Mouse (Mus musculus) layer of hippocampus, adult 11-12 months (tissue): ENCODE measurements around the gene Gm11060.

ENCODE experiments used
- DNase-seq: peaks from one replicate; pipeline ENCODE4 v3.0.0; 2022; ENCODE audit warnings: low spot score

Gm11060 gene

GRCm38 (mm10) chr2:105122216-105122615, 30.4 kb downstream of the Gm11060 start:
- no peak for DNase-seq

GRCm38 (mm10) chr2:105122886-105123285, 31.1 kb downstream of the Gm11060 start:
- no peak for DNase-seq

GRCm38 (mm10) chr2:105123431-105123830, 31.6 kb downstream of the Gm11060 start:
- DNase-seq, result no peak

- no peak for DNase-seq
These were observed 32.1 kb downstream of the Gm11060 start for GRCm38 (mm10) chr2:105123881-105124280.

GRCm38 (mm10) chr2:105124391-105124790, 32.6 kb downstream of the Gm11060 start:
- no peak for DNase-seq

- no peak for DNase-seq
These were observed 33.4 kb downstream of the Gm11060 start for GRCm38 (mm10) chr2:105125205-105125604.

GRCm38 (mm10) chr2:105125641-105126040, 33.8 kb downstream of the Gm11060 start:
- DNase-seq, result no peak

GRCm38 (mm10) chr2:105126279-105126678, 34.5 kb downstream of the Gm11060 start, which contains the start of gene Wt1:
Gene Wt1, plus strand, starts transcription at chr2:105126529.
- DNase-seq, result no peak

GRCm38 (mm10) chr2:105126691-105127530, 35.1 kb downstream of the Gm11060 start:
- DNase-seq, result no peak

- no peak for DNase-seq
These were observed 36.0 kb downstream of the Gm11060 start for GRCm38 (mm10) chr2:105127531-105128480.

GRCm38 (mm10) chr2:105128564-105128963, 36.7 kb downstream of the Gm11060 start:
- no peak for DNase-seq

GRCm38 (mm10) chr2:105130351-105131060, 38.7 kb downstream of the Gm11060 start:
- DNase-seq, result no peak

GRCm38 (mm10) chr2:105131061-105131810, 39.4 kb downstream of the Gm11060 start:
- DNase-seq, result no peak

GRCm38 (mm10) chr2:105131811-105132100, 39.9 kb downstream of the Gm11060 start:
- no peak for DNase-seq

- no peak for DNase-seq
These were observed 40.5 kb downstream of the Gm11060 start for GRCm38 (mm10) chr2:105132300-105132699.

- DNase-seq, result no peak
These were observed 41.3 kb downstream of the Gm11060 start for GRCm38 (mm10) chr2:105132933-105133795.

- DNase-seq, result no peak
These were observed 42.5 kb downstream of the Gm11060 start for GRCm38 (mm10) chr2:105134296-105134695.

- no peak for DNase-seq
These were observed 47.7 kb downstream of the Gm11060 start for GRCm38 (mm10) chr2:105139471-105139870.

- DNase-seq, result no peak
These were observed 49.6 kb downstream of the Gm11060 start for GRCm38 (mm10) chr2:105141371-105141770.
